Mouse (Mus musculus): ENCODE measurements around the gene Cdc14b. TPM values are rescaled to one million over a fixed set of nuclear protein-coding genes. Genes with fewer than 3 reads are reported as not detected.
"Not testable (repeated sequence)": the region's sequence is repeated elsewhere in the genome, so short reads cannot be mapped to it uniquely, and the experiment has no call there.

Gene Cdc14b
- total RNA-seq, 2 experiments from 2014 or later, result 4.5 to 6.8 TPM

- peak; percentile 18 for DNase-seq
These were observed 922 bp downstream of the Cdc14b start for GRCm38 (mm10) chr13:64273891-64274844.

- DNase-seq, result no peak
These were observed 1.7 kb downstream of the Cdc14b start for GRCm38 (mm10) chr13:64273352-64273751.

- DNase-seq, result no peak
These were observed 6.7 kb downstream of the Cdc14b start for GRCm38 (mm10) chr13:64268384-64268783.

- DNase-seq, result no peak
These were observed 7.9 kb downstream of the Cdc14b start for GRCm38 (mm10) chr13:64267151-64267550.

- DNase-seq, result no peak
These were observed 10.5 kb downstream of the Cdc14b start for GRCm38 (mm10) chr13:64264586-64264985.

DNA sequence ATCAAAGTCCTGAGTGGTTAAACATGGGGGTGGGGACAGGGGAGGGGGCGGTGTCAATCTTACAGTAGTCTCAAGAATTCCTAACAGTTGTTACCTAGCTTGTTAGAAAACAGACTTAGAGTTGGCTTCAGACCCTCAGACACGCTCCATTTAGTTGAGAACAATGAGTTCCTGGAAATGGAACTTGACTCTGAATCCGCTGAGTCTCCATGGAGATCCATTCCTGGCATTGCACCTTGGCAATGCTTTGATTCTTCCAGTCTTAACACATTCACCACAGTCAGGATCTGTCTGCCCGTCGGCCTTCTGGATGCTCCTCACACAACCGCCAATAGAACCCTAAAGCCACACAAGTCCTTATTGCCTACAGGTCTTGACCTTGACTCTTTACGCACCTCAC is 15.2 kb downstream of the Cdc14b start:
- no peak for DNase-seq

DNA sequence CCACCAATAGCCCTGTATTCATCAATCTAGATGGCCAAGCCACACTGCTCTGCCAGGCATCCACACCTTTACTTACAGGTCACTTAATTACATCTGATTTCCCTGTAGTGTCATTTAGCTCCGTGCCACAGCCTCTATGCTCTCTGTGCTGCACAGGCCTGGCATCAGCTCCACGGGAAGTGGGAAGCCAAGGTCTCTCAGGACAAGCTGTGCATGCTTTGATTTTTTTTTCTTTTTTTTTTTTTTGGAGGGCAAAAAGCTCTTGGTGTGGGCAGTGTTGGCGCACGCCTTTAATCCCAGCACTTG is 16.6 kb downstream of the Cdc14b start:
- DNase-seq, result no peak

DNA sequence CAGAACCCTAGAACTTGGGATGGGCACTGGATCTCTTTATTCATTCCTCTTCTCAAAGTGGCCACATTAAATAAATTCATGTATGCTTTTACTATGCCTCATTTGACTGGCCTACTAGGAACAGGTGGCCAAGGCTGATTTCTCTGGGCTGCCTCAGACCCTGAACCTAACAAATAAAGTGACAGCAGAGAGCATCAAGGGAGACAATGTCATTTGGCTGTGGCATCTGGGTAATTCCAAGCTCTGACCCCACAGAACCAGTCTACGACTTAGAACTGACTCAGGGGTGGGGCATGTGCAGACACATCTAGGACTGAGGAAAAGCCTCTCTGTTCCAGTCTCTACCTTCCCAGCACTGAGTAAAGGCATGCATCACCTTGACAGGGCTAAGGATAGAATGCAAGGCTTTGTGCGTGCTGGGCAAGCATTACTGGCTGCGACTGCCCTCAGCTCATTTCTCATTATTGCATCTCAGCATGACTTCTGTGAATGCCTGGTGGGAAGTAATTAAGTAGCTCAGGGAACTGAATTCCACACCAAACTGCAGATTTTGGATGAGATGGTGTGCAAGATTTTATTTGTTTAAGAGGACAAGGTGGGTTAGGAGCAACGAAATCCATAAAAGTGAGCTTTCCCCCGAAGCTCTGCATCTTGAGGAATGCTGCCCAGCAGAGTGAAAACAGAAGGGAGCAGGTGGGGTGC is 17.1 kb downstream of the Cdc14b start:
- no peak for DNase-seq

- DNase-seq, result no peak
These were observed 17.9 kb downstream of the Cdc14b start for GRCm38 (mm10) chr13:64257010-64257813.

DNA sequence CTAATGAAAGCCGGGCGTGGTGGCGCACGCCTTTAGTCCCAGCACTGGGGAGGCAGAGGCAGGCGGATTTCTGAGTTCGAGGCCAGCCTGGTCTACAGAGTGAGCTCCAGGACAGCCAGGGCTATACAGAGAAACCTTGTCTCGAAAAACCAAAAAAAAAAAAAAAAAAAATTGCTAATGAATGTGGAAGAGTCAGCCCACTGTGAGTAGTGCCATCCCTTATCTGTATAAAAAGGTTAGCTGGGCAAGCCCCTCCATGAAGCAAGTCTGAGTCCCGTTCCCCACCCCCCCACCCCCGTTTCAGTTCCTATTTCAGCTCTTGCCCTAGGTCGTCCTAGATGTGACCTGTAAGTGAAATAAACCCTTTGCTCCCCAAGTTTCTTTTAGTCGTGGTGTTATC is 20.9 kb downstream of the Cdc14b start:
- DNase-seq, result not testable (repeated sequence)

DNA sequence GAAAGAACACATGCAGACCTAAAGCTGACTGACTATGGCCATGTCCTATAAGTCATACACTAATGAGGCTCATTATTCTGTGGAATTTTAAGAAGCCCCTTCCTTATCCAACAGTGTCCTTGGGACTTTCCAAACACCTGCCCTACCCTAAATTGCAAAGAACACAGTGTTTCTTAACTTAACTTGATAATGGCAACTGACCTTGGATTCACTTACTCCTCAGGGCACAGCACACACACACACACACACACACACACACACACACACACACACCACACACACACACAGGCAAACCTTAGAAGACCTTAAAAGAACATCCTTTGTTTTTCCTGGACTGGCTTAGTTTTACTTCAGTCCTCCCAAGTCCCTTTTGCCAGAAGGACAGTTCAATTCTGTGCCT is 21.4 kb downstream of the Cdc14b start:
- DNase-seq, result no peak

DNA sequence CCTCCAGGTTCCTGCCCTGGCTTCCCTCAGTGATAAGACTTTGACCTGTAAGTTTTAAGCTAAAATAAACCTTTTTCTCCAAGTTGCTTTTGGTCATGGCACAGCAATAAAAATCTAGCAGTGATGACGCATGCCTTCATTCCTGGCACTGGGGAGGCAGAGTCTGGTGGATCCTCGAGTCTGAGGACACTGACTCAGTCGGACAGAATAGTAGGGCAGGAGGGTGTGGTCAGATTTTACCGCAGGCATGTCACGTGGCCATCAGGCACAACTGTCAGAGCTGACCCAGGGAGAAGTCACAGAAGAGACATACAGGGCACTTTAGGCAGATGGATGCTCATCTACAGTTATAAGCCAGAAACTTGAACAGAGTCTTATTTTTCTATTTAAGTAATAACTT is 22.9 kb downstream of the Cdc14b start:
- no peak for DNase-seq

DNA sequence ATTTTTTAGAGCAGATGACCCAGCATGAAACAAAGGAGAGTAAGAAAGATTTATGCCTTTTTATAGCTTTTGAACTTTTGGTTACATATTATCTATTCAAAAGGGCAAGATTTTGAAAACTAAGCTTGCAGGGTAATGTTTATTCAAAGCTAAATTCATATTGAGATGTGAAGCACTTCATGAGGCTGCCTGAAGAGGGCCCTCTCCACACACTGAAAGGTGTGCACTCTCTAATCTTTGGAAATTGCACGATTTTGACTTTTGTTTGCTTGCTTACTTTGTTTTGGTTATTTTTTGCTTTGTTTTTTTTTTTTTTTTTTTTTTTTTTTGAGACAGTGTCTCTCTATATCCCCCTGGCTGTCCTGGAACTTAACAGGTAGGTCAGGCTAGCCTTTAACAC is 24.7 kb downstream of the Cdc14b start:
- DNase-seq, result no peak

GRCm38 (mm10) chr13:64248775-64249524 is 26.1 kb downstream of the Cdc14b start:
- peak; percentile 92 for DNase-seq

DNA sequence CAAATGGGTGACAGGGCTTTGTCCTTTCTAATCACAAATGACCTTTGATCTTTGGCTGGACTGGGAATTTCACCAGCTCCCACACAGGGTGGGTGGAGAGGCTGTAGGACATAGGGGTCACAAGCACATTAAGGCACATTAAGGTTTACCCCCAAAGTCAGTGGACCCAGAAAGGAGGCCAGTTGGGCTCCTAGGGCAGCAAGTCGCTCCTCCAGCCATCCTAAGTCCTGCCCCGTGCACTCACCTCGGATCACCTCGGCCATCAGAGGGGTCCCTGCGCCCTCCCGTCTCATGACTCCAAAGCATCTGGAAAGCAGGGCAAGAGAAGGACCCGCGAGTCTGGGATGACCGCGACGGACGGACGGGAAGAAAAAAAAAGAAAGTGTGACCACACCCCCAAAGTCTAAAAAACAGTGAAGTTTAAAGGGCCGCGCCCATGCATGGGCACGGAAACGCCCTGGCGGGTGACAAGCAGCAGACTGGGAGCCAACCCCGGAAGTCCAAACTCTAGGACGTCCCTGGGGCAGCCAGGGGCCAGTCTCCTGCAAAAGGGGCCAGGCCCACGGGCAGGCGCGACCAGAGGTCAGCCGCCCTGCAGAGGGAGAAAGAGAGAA is 26.8 kb downstream of the Cdc14b start:
- peak; percentile 53 for DNase-seq

DNA sequence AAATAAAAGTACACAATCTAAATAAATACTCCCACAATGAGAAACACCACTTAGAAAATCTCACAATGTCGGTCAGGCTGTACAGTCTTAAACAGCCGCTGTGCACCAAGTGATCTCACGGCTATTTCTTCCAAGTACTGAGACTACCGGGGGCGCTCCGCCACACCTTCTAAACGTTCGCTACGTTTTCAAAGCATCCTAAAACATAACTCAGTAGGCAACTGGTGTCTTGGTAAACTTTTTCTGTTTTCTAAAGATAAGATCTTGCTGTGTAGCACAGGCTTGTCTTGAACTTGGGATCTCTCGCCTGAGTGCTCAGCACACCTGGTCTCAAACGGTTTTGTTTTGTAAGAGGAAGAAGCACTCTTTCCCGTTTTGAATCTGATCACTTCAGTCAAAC is 29.0 kb downstream of the Cdc14b start:
- DNase-seq, result no peak

GRCm38 (mm10) chr13:64244685-64245261 is 30.3 kb downstream of the Cdc14b start:
- DNase-seq, result no peak

GRCm38 (mm10) chr13:64242721-64243120 is 32.4 kb downstream of the Cdc14b start:
- no peak for DNase-seq

- no peak for DNase-seq
These were observed 34.5 kb downstream of the Cdc14b start for GRCm38 (mm10) chr13:64240626-64241025.

DNA sequence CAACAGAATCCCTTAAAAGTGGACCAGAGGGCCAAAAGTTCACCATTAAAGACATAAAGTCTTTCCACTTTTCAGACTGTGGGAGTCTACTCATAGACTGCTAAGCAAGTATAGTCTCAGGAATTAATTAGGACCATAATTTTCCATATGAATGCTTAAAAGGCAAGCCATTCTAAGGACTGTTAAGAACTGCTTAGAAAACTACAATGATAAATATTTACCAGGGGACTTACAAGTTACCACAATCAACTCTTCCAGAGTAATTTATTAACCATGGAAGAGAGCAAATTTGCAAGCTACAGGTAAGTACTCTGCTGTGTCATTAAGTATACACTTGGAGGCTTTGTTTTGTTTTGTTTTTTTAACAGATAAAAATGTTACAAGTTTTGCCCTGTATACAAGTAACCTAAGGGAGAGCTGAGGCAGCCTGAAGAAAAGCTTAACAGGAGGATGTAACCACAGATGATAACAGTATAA is 37.4 kb downstream of the Cdc14b start:
- no peak for DNase-seq
